Mouse (Mus musculus): Measurements from ENCODE around the gene Sept5.

DNA sequence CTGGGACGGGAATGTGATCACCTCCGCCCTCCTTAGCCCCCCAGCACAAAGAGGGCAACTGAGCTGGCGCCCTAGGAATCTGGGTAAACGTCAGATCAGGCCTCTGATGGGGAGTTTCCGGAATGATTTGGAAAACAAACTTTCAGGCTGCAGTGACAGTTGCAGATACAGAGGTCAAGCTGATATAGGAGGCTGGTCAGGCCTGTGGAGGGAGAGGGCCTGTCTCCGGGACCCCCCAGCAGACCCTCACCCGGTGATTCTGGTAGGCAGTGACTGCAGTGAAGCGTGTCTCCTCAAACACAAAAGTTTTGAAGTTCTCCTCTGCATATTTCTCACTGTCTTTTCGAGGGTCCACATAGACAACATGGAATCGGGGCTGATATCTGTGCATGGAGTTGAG, 46.6 kb downstream of the Sept5 start:
- TF ChIP-seq POLR2A (IDR thresholded peaks at IDR 0.05; ENCODE audit: control insufficient read depth, extremely low read depth, insufficient read depth, low read length, poor library complexity): no peak
- no peak for TF ChIP-seq CTCF (IDR thresholded peaks at IDR 0.05; ENCODE audit: borderline replicate concordance, control insufficient read depth, extremely low read depth, insufficient read depth, low read length, poor library complexity)

Data from thymus, adult 2 months (tissue).